Mouse (Mus musculus) ES-Bruce4 (cell line): ENCODE measurements around the gene Syt17. TPM values are rescaled to one million over a fixed set of nuclear protein-coding genes. Genes with fewer than 3 reads are reported as not detected.

Experiments
- H3K27ac ChIP-seq: 2 replicates; pipeline ENCODE4 v1.5.1; 2012; ENCODE audit warnings: low read length, inconsistent platforms; ENCODE audit not compliant: insufficient read depth
- H3K27me3 ChIP-seq: 2 replicates; pipeline ENCODE4 v1.6.1; 2012; ENCODE audit warnings: mild to moderate bottlenecking, low read length, inconsistent platforms; ENCODE audit not compliant: control insufficient read depth, poor library complexity, insufficient read depth, severe bottlenecking
- H3K36me3 ChIP-seq: 2 replicates; pipeline ENCODE4 v1.6.1; 2012; ENCODE audit warnings: inconsistent platforms, mild to moderate bottlenecking, low read length, moderate library complexity; ENCODE audit not compliant: control insufficient read depth, poor library complexity, insufficient read depth, severe bottlenecking
- H3K4me1 ChIP-seq: one replicate; pipeline ENCODE4 v1.8.1; 2011; ENCODE audit warnings: low read length; ENCODE audit not compliant: control insufficient read depth, insufficient read depth
- H3K4me3 ChIP-seq: 2 replicates; pipeline ENCODE4 v1.5.1; 2011; ENCODE audit warnings: low read depth, mild to moderate bottlenecking, low read length
- H3K9ac ChIP-seq: 2 replicates; pipeline ENCODE4 v1.6.1; 2012; ENCODE audit warnings: low read depth, mild to moderate bottlenecking, inconsistent platforms; ENCODE audit not compliant: poor library complexity, severe bottlenecking
- H3K9me3 ChIP-seq: replicated peaks from 2 replicates; pipeline ENCODE4 v1.6.1; 2012; ENCODE audit warnings: mild to moderate bottlenecking, low read length, inconsistent platforms; ENCODE audit not compliant: control insufficient read depth, poor library complexity, insufficient read depth, severe bottlenecking
- CTCF ChIP-seq: IDR thresholded peaks from one replicate; pipeline ENCODE4 v1.8.1; 2011; ENCODE audit warnings: low read depth, low read length
- EP300 ChIP-seq: IDR thresholded peaks from 2 replicates; pipeline ENCODE4 v1.6.1; 2011; ENCODE audit warnings: low read depth, low read length; ENCODE audit not compliant: insufficient read depth
- POLR2A ChIP-seq: IDR thresholded peaks from one replicate; pipeline ENCODE4 v1.8.1; 2011; ENCODE audit warnings: low read length; ENCODE audit not compliant: insufficient read depth
- polyA plus RNA-seq: library from polyadenylated mRNA; stranded (reverse); fragments of >200 nt; gene quantifications from 2 replicates; pipeline ENCODE4 v1.2.4, GENCODE M21; 2011; ENCODE audit warnings: low read depth; ENCODE audit not compliant: missing spikeins, insufficient read depth, insufficient read length

The Syt17 gene
- polyA plus RNA-seq, 1 experiment = 4.0 TPM

DNA sequence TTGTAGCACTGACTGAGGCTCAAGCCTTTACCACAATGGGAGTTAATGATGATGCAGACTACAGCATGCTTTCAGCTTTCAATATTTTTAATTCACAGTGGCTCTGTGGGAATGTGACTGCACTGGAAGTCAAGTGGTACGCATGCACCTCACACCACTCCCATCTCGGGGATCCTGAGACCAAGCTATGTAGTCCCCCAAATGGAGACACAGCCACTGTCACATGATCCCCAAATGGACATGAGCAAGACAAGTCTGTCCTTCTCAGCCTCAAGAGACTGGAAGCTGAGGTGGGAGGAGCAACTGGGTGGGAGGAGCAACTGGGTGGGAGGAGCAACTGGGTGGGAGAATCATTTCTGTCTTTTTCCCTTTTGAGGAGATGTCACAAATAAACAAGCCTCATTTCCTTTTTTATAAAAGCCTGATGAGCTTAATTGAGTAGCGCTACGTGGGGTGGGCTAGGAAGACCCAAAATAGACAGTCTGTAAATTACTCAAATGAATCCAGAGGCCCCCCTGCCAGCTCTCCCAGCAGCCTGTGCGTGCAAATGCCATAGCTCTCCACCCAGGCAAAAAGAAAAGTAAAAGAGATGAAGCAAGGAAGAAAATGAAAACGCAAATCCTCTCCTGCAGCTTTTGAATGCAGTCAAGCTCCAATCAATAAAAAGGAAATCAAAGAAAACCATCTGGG lies 28.4 kb downstream of the Syt17 start:
- H3K36me3 ChIP-seq = no peaks in the 10 kb centered on the region
- no peak overlapping the region for H3K9ac ChIP-seq
- TF ChIP-seq CTCF (no peak), POLR2A (no peak), EP300 (no peak)
- no peaks in the 10 kb centered on the region for H3K4me1 ChIP-seq
- H3K27me3 ChIP-seq = no peaks in the 10 kb centered on the region
- no peak overlapping the region for H3K4me3 ChIP-seq
- H3K9me3 ChIP-seq = no peaks in the 10 kb centered on the region
- H3K27ac ChIP-seq = no peak overlapping the region

GRCm38 (mm10) chr7:118414183-118414582 lies 33.8 kb downstream of the Syt17 start:
- TF ChIP-seq EP300 (no peak), POLR2A (no peak), CTCF (no peak)
- H3K9ac ChIP-seq = no peak overlapping the region
- H3K27me3 ChIP-seq = no peaks in the 10 kb centered on the region
- no peaks in the 10 kb centered on the region for H3K36me3 ChIP-seq
- no peak overlapping the region for H3K4me3 ChIP-seq
- no peaks in the 10 kb centered on the region for H3K4me1 ChIP-seq
- no peak overlapping the region for H3K27ac ChIP-seq
- H3K9me3 ChIP-seq = no peaks in the 10 kb centered on the region

GRCm38 (mm10) chr7:118411877-118412276 lies 36.1 kb downstream of the Syt17 start:
- TF ChIP-seq CTCF (no peak), EP300 (no peak), POLR2A (no peak)
- Histone ChIP-seq H3K9me3 (no peaks in the 10 kb centered on the region), H3K27ac (no peak overlapping the region), H3K27me3 (no peaks in the 10 kb centered on the region), H3K4me1 (no peaks in the 10 kb centered on the region), H3K4me3 (no peak overlapping the region), H3K36me3 (no peaks in the 10 kb centered on the region), H3K9ac (no peak overlapping the region)

DNA sequence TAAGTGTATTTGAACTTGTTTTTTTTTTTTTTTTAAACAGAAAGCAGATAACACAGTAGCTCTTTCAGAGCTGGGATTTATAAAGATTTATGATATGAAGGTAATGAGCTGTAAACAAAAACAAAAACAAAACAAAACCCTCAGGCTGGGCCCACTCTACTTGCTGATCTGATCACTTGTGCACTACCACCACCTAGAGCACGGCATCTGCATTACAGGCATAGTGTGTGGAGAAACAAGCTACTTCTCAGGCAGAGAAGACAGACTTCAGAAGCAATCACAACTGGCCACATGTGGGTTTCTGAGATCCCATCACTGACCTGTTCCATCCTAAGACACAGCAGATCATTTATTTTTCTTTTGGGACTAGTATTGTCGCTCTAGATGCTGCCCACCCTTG lies 38.6 kb downstream of the Syt17 start:
- no peak for TF ChIP-seq EP300
- peak; percentile 49 for TF ChIP-seq CTCF
- TF ChIP-seq POLR2A = no peak

GRCm38 (mm10) chr7:118405251-118405650 lies 42.8 kb downstream of the Syt17 start:
- Histone ChIP-seq H3K9ac (no peak overlapping the region), H3K36me3 (no peaks in the 10 kb centered on the region), H3K4me3 (no peak overlapping the region), H3K27ac (no peak overlapping the region), H3K4me1 (no peaks in the 10 kb centered on the region), H3K9me3 (no peaks in the 10 kb centered on the region), H3K27me3 (no peaks in the 10 kb centered on the region)
- TF ChIP-seq EP300 = no peak
- TF ChIP-seq CTCF = no peak
- TF ChIP-seq POLR2A = no peak

More for the DNA sequence above, 38.6 kb downstream of the Syt17 start:
- Histone ChIP-seq H3K36me3 (no peaks in the 10 kb centered on the region), H3K27ac (no peak overlapping the region), H3K9ac (no peak overlapping the region), H3K4me1 (no peaks in the 10 kb centered on the region), H3K9me3 (no peaks in the 10 kb centered on the region), H3K4me3 (no peak overlapping the region), H3K27me3 (no peaks in the 10 kb centered on the region)

- no peaks in the 10 kb centered on the region for H3K36me3 ChIP-seq
- no peak overlapping the region for H3K27ac ChIP-seq
- H3K27me3 ChIP-seq = no peaks in the 10 kb centered on the region
- no peaks in the 10 kb centered on the region for H3K4me1 ChIP-seq
- H3K9me3 ChIP-seq = no peaks in the 10 kb centered on the region
- no peak for TF ChIP-seq EP300
- no peak overlapping the region for H3K4me3 ChIP-seq
- no peak overlapping the region for H3K9ac ChIP-seq
These were observed 45.4 kb downstream of the Syt17 start for GRCm38 (mm10) chr7:118402576-118403022.
